ENCODE assay signal across 8 mouse cellular contexts in genomic region chr14:57344781-57345492, GRCm38 (mm10). TPM values are rescaled to one million over a fixed set of nuclear protein-coding genes. Genes with fewer than 3 reads are reported as not detected.
DNase-seq lines count a peak whose midpoint lies in the region; ATAC-seq and TF ChIP-seq lines count a peak whose summit lies in the region.

No protein-coding gene starts in this region.

- WGBS in embryonic facial prominence, embryonic 14.5 days = 56% methylated on average over 25 of the region's 25 CpGs
- WGBS in kidney, adult 2 months = 51% methylated on average over 25 of the region's 25 CpGs

- ATAC-seq in embryonic facial prominence, embryonic 14.5 days (ENCODE audit: low read depth) = no peak

- no peak overlapping the region for H3K9ac ChIP-seq in embryonic facial prominence, embryonic 14.5 days (ENCODE audit: low read depth, low read length)

- 0 out of 2 replicates have a peak, but pooled peaks cover 5% of the 10 kb centered on the region for H3K4me1 ChIP-seq in embryonic facial prominence, embryonic 14.5 days (ENCODE audit: control insufficient read depth, insufficient read depth, low read length)
- H3K4me1 ChIP-seq in kidney, adult 2 months (ENCODE audit: control insufficient read depth, insufficient read depth, low read length) = peaks cover 19% of the 10 kb centered on the region

- peak overlapping the region; percentile 2; the same call in 1 of the 2 replicates for H3K4me3 ChIP-seq in embryonic facial prominence, embryonic 14.5 days (ENCODE audit: low read depth, low read length)
- H3K4me3 ChIP-seq in kidney, adult 2 months (ENCODE audit: insufficient read depth, low read depth, low read length) = no peak overlapping the region

- H3K27ac ChIP-seq in embryonic facial prominence, embryonic 14.5 days (replicated peaks; ENCODE audit: low read depth, low read length) = no peak overlapping the region; the same call in 1 of the 2 replicates
- no peak overlapping the region for H3K27ac ChIP-seq in kidney, adult 2 months (ENCODE audit: insufficient read depth, low read depth, low read length)

- DNase-seq in adrenal gland, postnatal 10 days = peak; percentile 18
- no peak for DNase-seq in adrenal gland, adult 18-20 months (ENCODE audit: low spot score in 2 of 2)
- DNase-seq in embryonic facial prominence, embryonic 14.5 days (ENCODE audit: low spot score) = no peak
- DNase-seq in kidney, adult 2 months = peak; percentile 46
- DNase-seq in lung, postnatal 14 days = peak; percentile 23
- DNase-seq in right cerebral cortex, adult 18-20 months = no peak
- DNase-seq in cerebellum, adult 18-20 months = no peak
- DNase-seq in gastrocnemius, postnatal 25 days = no peak

- H3K36me3 ChIP-seq in embryonic facial prominence, embryonic 14.5 days (ENCODE audit: control insufficient read depth, insufficient read depth, low read length) = no peaks in the 10 kb centered on the region
- H3K36me3 ChIP-seq in kidney, adult 2 months (ENCODE audit: control insufficient read depth, insufficient read depth, low read length) = no peaks in the 10 kb centered on the region

- no peaks in the 10 kb centered on the region for H3K27me3 ChIP-seq in embryonic facial prominence, embryonic 14.5 days (replicated peaks; ENCODE audit: control insufficient read depth, insufficient read depth, low read length)
- H3K27me3 ChIP-seq in kidney, adult 2 months (replicated peaks; ENCODE audit: control insufficient read depth, insufficient read depth, low read length) = no peaks in the 10 kb centered on the region

- H3K4me2 ChIP-seq in embryonic facial prominence, embryonic 14.5 days (ENCODE audit: low read depth, low read length) = peak overlapping the region; percentile 39

- no peaks in the 10 kb centered on the region for H3K9me3 ChIP-seq in embryonic facial prominence, embryonic 14.5 days (ENCODE audit: control insufficient read depth, low read length)

- TF ChIP-seq CTCF in kidney, adult 2 months (conservative IDR thresholded peaks at IDR 0.05; ENCODE audit: insufficient read depth, insufficient read length, low read depth, low read length) = no peak

- no peak for TF ChIP-seq POLR2A in kidney, adult 2 months (IDR thresholded peaks at IDR 0.05; ENCODE audit: low read depth, low read length)

RNA-seq across cellular contexts. Expression of gene Cryl1, which starts 53.4 kb away (rescaled TPM):
- total RNA-seq in adrenal gland, postnatal 10 days (2021) = 10 to 100 TPM; 18.7 to 19.6 TPM
- 10 to 100 TPM; 13.0 to 13.5 TPM for total RNA-seq in adrenal gland, adult 18-20 months (2021)
- polyA plus RNA-seq in embryonic facial prominence, embryonic 14.5 days (2014; fragmentation: Nextera tagmentation; extraction: Ambion mirVana) = 32.0 and 37.0 TPM in 2 replicates
- polyA plus RNA-seq in kidney, adult 2 months (2012; rRNA removed) = 577 and 580 TPM in 2 replicates
- 1 to 10 TPM; 3.4 to 5.2 TPM for total RNA-seq in gastrocnemius, postnatal 25 days (2021)

Comparison
In these comparisons a context has a peak if more than half of its experiments do, and no peak if none do; other contexts are left out.
1. DNase-seq: peak in adrenal gland, postnatal 10 days (single experiment), kidney, adult 2 months (single experiment) and lung, postnatal 14 days (single experiment); none in adrenal gland, adult 18-20 months (0 of 2), embryonic facial prominence, embryonic 14.5 days (single experiment), right cerebral cortex, adult 18-20 months (single experiment), cerebellum, adult 18-20 months (0 of 2) and gastrocnemius, postnatal 25 days (single experiment).